Mouse (Mus musculus) brain, embryonic 14.5 days (tissue): ENCODE data around the gene Astl.

Experiments used
- CTCF ChIP-seq: fragments of 200-500 bp; IDR thresholded peaks from 2 replicates; pipeline ENCODE4 v1.5.1; 2012; ENCODE audit warnings: inconsistent platforms, mild to moderate bottlenecking, moderate library complexity, borderline replicate concordance; ENCODE audit not compliant: insufficient read depth, insufficient read length; ENCODE audit errors: extremely low read depth
- POLR2A ChIP-seq: fragments of 200-500 bp; IDR thresholded peaks from 2 replicates; pipeline ENCODE4 v1.6.1; 2012; ENCODE audit warnings: mild to moderate bottlenecking, inconsistent platforms, borderline replicate concordance; ENCODE audit not compliant: poor library complexity, insufficient read depth, insufficient read length, severe bottlenecking; ENCODE audit errors: extremely low read depth

DNA sequence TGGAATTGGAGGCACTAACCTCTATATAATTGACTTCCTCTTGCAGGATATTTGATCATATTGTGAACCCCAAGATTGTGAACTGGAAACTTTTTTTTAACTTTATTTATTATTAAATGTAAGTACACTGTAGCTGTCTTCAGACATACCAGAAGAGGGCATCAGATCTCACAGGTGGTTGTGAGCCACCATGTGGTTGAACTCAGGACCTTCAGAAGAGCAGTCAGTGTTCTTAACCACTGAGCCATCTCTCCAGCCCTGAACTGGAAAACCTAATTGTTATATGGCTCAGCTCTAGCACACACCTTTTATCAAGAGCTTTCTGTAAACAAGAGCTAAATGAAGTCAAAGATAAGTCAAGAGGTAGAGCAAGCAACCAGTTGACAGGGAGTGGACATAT lies 32.3 kb upstream of the Astl start:
- TF ChIP-seq CTCF (no peak), POLR2A (no peak)
